Mouse (Mus musculus): ENCODE results near the gene Plxnb2. TPM values are rescaled to one million over a fixed set of nuclear protein-coding genes. Genes with fewer than 3 reads are reported as not detected.
A peak's percentile ranks its signal among the peaks of the same experiment; 100 is the strongest.

Plxnb2 gene
- total RNA-seq, 4 experiments from 2014 or later = 92.5 to 104 (median 99.6) TPM

DNA sequence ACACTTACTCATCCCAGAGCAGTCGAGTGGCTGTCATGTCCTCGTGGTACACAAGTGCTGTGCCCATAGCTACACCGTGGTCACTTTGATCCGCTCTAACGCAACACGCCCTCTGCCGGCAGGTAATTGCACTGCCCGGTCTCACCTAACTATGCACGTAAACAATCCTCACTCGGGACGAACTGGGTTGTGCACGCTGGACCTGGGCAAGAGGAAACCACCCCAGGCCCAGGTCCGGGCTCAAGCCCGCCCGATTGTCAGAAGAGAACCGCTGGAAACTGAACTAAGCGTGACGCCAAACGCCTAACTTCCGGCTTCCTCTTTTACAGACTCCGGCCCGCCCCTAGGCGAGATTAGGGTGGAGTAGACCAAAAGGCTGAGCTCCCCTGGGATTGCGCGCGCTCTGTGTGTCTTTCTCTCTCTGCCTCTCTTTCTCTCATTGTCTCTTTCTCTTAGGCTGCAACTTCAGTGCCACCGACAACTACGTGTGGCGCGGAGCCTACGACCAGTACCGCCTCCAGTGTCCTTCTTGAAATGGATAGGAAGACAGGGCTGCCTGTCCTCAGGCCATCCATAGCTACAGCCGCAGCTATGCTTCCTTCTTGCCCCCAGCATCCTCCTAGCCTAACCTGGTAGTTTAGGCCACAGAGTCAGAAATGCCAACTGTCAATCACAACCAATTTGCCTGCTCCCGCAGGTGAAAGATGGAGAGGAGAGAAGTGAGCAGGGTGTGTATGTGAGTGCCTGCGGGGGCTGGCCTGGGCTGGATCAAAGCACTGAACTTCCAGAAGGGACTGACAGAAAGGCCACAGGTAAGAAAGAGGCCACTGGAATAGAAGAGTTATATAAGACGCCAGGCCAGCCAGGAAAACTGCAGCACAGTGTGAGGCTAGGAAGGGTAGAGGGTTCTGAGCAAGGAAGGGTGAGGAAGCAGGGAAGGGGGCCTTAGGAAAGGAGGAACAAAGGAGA lies 51.9 kb downstream of the Plxnb2 start, which contains the start of gene Hdac10:
Gene Hdac10 (minus strand): TSS at position 319 of the 969 bp plus-strand sequence.
- peak; percentile 91 for DNase-seq (ENCODE audit: low spot score)

DNA sequence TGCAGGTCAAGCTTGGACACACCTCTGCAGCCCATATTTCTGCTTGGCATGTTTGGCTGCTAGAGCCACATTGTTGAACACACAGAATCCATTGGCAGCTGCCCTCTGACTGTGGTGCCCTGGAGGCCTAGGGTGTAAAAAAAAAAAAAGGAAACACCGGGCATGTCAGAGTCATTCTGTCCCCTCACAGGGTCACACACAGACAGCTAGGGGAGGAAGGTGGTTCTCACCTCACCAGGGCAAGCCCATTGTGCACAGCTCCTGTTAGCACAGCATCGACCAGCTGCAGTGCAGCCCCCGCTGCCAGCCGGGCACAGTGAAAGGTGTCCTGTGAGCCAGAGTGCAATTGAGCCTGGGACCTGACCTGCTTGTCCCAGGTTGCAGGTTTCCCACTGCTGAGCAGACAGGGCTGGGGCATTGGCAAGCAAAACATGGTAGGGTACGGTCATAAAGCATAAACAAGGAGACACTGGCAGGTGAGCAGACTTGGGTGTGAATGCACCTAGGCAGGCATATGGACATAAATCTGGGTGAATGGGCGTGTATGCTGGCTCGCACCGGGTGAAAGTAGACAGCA lies 53.1 kb downstream of the Plxnb2 start:
- no peak for DNase-seq (ENCODE audit: low spot score)

DNA sequence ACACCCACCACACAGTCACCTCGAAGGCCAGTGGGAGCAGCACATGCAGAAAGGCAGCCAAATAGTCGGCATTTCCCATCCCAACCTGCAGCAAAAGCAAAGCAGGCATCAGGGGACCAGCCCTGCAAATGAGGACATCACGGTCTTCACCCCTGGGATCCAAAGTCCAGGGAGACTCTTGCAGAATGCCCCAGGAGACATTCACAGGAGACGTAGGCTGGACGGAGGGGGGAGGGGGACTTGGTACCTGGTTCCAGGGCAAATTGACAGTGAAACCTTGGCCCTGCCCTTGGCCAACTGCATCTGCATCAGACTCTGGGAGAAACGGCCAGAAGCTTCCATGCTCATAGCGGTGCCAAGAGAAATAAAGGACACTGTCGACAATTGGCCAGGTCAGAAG lies 54.0 kb downstream of the Plxnb2 start:
- no peak for DNase-seq (ENCODE audit: low spot score)

DNA sequence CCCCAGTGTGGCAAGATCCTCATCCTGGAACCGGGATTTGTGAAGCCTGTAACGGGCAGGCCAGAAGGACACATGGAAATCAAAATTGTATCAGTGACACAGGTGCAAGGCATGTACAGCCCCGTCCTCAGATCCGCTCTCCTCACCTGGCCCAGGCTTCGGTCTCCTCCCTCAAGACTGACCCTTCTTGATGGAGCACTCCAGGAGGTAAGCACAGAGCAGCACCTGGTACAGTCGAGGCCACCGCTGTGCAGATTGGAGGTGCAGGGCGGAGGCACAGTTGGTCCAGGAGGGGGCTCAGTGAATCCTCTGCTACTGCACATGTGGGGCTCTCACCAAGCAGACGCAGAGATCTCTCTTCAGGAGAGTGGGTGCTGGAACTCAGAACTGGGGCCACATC lies 55.2 kb downstream of the Plxnb2 start:
- no peak for DNase-seq (ENCODE audit: low spot score)

DNA sequence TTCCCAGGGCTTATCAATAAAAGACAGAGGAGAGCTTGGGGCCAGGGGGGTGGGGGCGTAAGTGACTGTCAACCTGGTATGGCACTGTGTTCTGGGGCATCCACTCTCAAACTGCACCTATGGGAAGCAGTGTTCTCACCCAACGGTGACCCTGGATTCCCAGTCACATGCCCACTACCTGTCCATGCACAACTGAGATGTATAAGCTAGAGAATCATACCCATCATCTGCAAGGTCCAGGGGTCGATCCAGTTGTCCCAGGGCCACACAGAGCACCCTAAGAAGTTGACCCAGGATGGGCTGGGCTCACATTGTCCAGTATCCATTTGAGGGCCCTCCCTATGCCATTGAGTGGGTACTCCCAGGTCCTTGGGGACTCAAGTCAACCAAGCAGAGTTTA lies 56.3 kb downstream of the Plxnb2 start:
- DNase-seq (ENCODE audit: low spot score) = no peak

DNA sequence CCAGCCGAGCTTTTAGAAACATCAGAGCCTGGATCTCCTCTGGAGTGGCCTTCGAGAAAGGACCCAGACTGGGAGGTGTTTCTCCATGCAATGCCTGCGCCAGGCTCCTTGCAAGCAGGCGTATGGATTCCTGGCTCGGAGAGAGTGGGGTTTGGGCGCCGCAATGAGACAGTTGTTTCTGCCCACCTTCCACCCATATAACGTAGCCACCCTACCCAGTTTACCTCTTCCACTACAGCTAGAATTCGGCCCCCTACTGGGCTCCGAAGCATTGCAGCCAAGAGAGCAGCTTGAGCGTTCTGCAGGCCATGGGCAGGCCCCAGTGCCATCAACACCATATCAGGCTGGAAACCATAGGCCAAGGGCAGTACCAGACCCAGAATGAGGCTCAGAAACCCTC lies 57.0 kb downstream of the Plxnb2 start:
- no peak for DNase-seq (ENCODE audit: low spot score)

DNA sequence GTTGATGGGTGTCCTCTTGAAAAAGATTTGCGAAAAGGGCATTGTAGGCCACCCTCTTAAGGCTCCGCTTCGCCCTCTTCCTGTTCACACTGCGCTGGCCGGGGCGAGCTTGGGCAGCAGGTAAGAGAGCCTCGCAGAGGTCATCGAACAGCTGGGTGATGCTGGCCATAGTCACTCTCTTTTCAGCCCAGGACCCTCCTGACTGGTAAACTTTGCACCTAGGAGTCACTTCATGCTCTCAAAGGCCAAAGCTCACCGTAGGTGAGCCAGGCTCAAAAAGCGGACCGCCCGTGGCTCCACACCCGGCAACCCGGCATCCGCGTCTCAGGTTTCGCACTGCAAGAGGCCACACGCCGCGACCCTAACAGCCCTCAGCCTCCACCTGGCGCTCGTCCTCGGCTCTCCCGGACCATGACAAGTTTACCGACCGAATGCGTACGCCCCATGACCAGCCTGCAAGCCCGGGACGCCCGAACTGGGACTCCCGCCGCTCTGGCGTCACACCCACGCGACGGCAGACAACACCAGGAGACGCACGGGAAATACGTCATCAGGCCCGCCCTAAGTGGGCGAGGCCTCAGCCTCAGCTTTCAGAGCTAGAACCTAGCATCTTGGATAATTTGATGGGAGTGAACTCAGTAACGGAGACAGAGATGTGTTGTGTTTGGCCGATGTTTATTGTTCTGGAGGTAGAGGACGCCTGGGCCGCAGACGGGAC lies 57.8 kb downstream of the Plxnb2 start, which contains the start of gene Tubgcp6:
Gene Tubgcp6 (minus strand): TSS at position 464 of the 718 bp plus-strand sequence.
- peak; percentile 96 for DNase-seq (ENCODE audit: low spot score)

DNA sequence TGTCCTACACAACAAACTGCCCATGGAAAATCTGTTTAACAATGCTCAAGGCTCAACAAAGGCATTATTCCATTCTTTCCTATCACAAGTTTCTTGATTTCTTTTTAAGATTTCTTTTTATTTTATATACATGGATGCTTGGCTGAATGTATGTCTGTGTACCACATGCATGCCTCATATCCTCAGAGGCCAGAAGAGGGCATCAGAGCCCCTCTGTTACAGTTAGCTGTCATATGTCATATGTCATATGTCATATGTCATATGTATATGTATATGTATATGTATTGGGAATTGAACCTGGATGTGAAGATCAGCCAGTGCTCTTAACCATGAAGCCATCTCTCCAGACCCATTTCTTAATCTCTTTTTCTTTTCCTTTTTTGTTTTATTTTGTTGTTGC lies 62.6 kb downstream of the Plxnb2 start:
- no peak for DNase-seq (ENCODE audit: low spot score)

DNA sequence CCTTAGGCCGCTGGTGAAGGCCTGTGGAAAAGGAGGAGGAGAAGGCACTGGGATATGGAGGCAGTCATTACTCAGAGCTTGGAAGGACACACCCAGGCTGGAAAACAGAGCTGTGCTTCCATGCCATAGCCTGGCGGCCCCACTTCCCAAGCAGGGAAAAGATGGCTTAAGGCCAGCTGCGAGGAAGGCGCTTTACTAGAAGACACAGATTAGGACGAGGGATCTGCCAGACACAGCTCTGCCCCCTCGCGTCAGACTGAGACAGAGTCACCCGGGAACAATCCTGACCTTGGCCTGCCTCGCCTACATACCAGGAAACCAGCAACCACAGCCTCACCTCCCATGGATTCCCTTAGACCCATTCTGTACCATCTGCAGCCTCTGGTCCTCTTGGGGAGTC lies 70.4 kb downstream of the Plxnb2 start:
- no peak for DNase-seq (ENCODE audit: low spot score)

DNA sequence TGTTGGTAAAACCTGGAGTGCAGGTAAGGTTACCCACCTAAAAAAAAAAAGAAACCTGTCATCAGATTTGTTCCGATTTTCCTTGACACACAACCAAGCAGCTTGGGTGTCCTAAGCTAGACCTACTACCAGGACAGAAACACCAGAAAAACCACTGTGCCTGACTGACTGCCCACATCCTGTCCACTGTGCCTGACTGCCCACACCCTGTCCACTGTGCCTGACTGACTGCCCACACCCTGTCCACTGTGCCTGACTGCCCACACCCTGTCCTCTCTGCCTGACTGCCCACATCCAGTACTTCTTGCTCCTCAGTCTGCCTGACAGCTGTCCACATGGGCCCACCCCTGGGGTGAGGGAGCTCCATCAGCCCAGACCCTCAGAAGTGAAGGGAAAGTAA lies 73.6 kb downstream of the Plxnb2 start:
- DNase-seq (ENCODE audit: low spot score) = no peak

DNA sequence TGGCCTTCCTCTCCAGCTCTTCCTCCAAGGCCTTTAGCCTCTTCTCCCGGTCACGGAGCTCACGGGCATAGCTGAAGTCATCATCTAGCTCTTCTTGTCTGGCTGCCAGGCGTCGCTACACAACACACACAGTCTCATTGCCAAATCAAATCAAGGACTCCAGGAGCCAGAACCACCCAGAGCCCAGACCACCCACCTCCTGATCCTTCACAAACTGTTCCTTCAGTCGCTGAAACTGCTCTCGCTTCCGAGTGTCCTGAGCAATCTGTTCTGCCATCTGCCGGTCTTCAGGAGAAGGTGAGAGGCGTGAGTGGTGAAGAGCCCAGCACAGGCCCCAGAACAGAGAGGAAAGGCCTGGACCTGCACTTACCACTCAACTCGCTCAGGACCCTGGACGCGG lies 74.5 kb downstream of the Plxnb2 start:
- no peak for DNase-seq (ENCODE audit: low spot score)

Small RNA genes lying within 50 kb of the gene (microRNA-seq; reads per million reads assigned to microRNA genes)
- gene Mir6958 (2.5 reads per million), gene Mir7118 (not detected)

Other genes with a start within 250 kb of the Plxnb2 start
- gene Ttll8, start 226.4 kb downstream of the Plxnb2 start, total RNA-seq (2022) = not detected
- not detected for gene Mlc1, start 201.8 kb downstream of the Plxnb2 start, total RNA-seq (2022)
- gene Mov10l1, start 197.9 kb downstream of the Plxnb2 start, total RNA-seq (2022) = 100 to 1,000 TPM; 105 to 126 (median 121) TPM
- gene Panx2, start 121.1 kb downstream of the Plxnb2 start, total RNA-seq (2022) = 1 to 10 TPM; 1.1 to 2.1 (median 1.7) TPM
- gene Trabd, start 105.7 kb downstream of the Plxnb2 start, total RNA-seq (2022) = 10 to 100 TPM; 43.9 to 51.4 (median 45.4) TPM
- gene Selenoo, start 91.7 kb downstream of the Plxnb2 start, total RNA-seq (2022) = 10 to 100 TPM; 15.0 to 16.6 (median 15.8) TPM
- 10 to 100 TPM in 1 of 4 experiments, 1 to 10 TPM in 3; 8.2 to 11.6 (median 9.0) TPM for gene Tubgcp6, start 57.7 kb downstream of the Plxnb2 start, total RNA-seq (2022)
- gene Hdac10, start 52.1 kb downstream of the Plxnb2 start, total RNA-seq (2022) = 1 to 10 TPM; 5.8 to 9.5 (median 6.9) TPM
- 10 to 100 TPM; 21.1 to 31.4 (median 28.0) TPM for gene Mapk12, start 40.1 kb downstream of the Plxnb2 start, total RNA-seq (2022)
- gene Mapk11, start 31.2 kb downstream of the Plxnb2 start, total RNA-seq (2022) = 1 to 10 TPM; 1.1 to 2.8 (median 2.7) TPM
- gene Dennd6b, start 15.7 kb upstream of the Plxnb2 start, total RNA-seq (2022) = 10 to 100 TPM in 2 of 4 experiments, 1 to 10 TPM in 2; 8.8 to 12.9 (median 11.0) TPM
- gene Ppp6r2, start 30.8 kb upstream of the Plxnb2 start, total RNA-seq (2022) = 10 to 100 TPM; 82.1 to 87.5 (median 84.7) TPM
- 10 to 100 TPM; 56.5 to 74.5 (median 69.5) TPM for gene Sbf1, start 134.5 kb upstream of the Plxnb2 start, total RNA-seq (2022)
- gene Adm2, start 141.9 kb upstream of the Plxnb2 start, total RNA-seq (2022) = not detected
- not detected for gene Miox, start 153.6 kb upstream of the Plxnb2 start, total RNA-seq (2022)
- 10 to 100 TPM; 23.6 to 29.1 (median 26.7) TPM for gene Lmf2, start 174.9 kb upstream of the Plxnb2 start, total RNA-seq (2022)
- 10 to 100 TPM; 52.8 to 67.4 (median 57.4) TPM for gene Ncaph2, start 174.9 kb upstream of the Plxnb2 start, total RNA-seq (2022)
- 10 to 100 TPM; 21.9 to 32.0 (median 24.4) TPM for gene Sco2, start 193.1 kb upstream of the Plxnb2 start, total RNA-seq (2022)
- under 1 TPM; 0.22 to 0.72 (median 0.31) TPM for gene Tymp, start 196.3 kb upstream of the Plxnb2 start, total RNA-seq (2022)
- gene Odf3b, start 198.5 kb upstream of the Plxnb2 start, total RNA-seq (2022) = 1 to 10 TPM in 3 of 4 experiments, under 1 TPM in 1; 0.41 to 2.3 (median 2.2) TPM
- gene Klhdc7b, start 204.1 kb upstream of the Plxnb2 start, total RNA-seq (2022) = not detected
- not detected for gene Syce3, start 229.7 kb upstream of the Plxnb2 start, total RNA-seq (2022)
- gene Cpt1b, start 245.1 kb upstream of the Plxnb2 start, total RNA-seq (2022) = 100 to 1,000 TPM; 631 to 738 (median 682) TPM
- gene C730034F03Rik, start 248.8 kb upstream of the Plxnb2 start, total RNA-seq (2022) = 1 to 10 TPM; 1.4 to 4.1 (median 2.0) TPM
- gene Gm44502, start 248.9 kb upstream of the Plxnb2 start, total RNA-seq (2022) = 10 to 100 TPM in 2 of 4 experiments, 1 to 10 TPM in 2; 6.9 to 14.3 (median 10.7) TPM
- 10 to 100 TPM; 46.7 to 59.6 (median 54.0) TPM for gene Chkb, start 249.1 kb upstream of the Plxnb2 start, total RNA-seq (2022)

Measured in heart, adult 8-10 months (tissue).